Mouse (Mus musculus) C2C12 (cell line): Measurements from ENCODE around the gene Dsn1.

Experiments
- CEBPB ChIP-seq: IDR thresholded peaks from one replicate; pipeline ENCODE4 v1.6.1; 2011; ENCODE audit warnings: low read depth, mild to moderate bottlenecking, control low read depth, moderate library complexity
- CTCF ChIP-seq: IDR thresholded peaks from one replicate; pipeline ENCODE4 v1.5.1; 2011; ENCODE audit not compliant: control insufficient read depth, insufficient read depth, insufficient read length
- MAX ChIP-seq: IDR thresholded peaks from one replicate; pipeline ENCODE4 v1.6.1; 2011; ENCODE audit warnings: mild to moderate bottlenecking, control low read depth
- MYOG ChIP-seq: IDR thresholded peaks from one replicate; pipeline ENCODE4 v1.6.1; 2011; ENCODE audit not compliant: control insufficient read depth, insufficient read length; ENCODE audit errors: extremely low read depth

DNA sequence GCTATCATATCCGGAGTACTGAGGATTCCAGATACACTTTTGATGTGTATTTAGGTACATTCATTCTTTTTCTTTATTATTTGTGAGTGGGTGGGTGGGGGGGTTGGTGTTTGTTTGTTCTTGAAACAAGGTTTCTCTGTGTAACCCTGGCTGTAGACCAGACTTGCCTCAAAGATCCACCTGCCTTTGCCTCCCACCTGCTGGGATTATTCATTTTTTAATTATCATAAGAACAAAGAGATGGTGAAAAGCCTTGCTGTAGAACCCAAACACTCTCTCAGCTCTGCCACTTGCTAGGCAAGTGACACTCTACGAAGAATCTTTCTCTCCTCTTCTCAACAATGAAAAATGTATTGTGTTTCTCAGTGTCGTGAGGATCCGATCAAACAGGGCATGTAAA is 12.3 kb upstream of the Dsn1 start:
- TF ChIP-seq CTCF (no peak), CEBPB (no peak), MYOG (no peak), MAX (no peak)
